Mouse (Mus musculus) thymus, postnatal 14 days (tissue): ENCODE results near the gene Cpt2.

Experiments
- DNase-seq: peaks from one replicate; pipeline ENCODE4 v3.0.0; 2021

The Cpt2 gene

GRCm38 (mm10) chr4:107910020-107910419, 13.4 kb downstream of the Cpt2 start:
- DNase-seq, result no peak

- DNase-seq, result no peak
These were observed 16.8 kb downstream of the Cpt2 start for GRCm38 (mm10) chr4:107906561-107906960.

- no peak for DNase-seq
These were observed 19.2 kb downstream of the Cpt2 start for GRCm38 (mm10) chr4:107904252-107904651.

GRCm38 (mm10) chr4:107900206-107900605, 23.2 kb downstream of the Cpt2 start:
- DNase-seq, result no peak

GRCm38 (mm10) chr4:107899211-107899927, 24.0 kb downstream of the Cpt2 start:
- DNase-seq, result no peak

- DNase-seq, result no peak
These were observed 30.7 kb downstream of the Cpt2 start for GRCm38 (mm10) chr4:107892663-107893062.

GRCm38 (mm10) chr4:107889731-107890432, 33.5 kb downstream of the Cpt2 start, which contains the start of gene 0610037L13Rik:
TSS of gene 0610037L13Rik (plus strand) at chr4:107889813.
- peak; percentile 94 for DNase-seq

- no peak for DNase-seq
These were observed 34.1 kb downstream of the Cpt2 start for GRCm38 (mm10) chr4:107889385-107889730.

- DNase-seq, result no peak
These were observed 37.0 kb downstream of the Cpt2 start for GRCm38 (mm10) chr4:107886371-107886770.

GRCm38 (mm10) chr4:107881631-107882030, 41.8 kb downstream of the Cpt2 start:
- DNase-seq, result no peak

- DNase-seq, result peak; percentile 97
These were observed 44.0 kb downstream of the Cpt2 start, which contains the start of gene Magoh for GRCm38 (mm10) chr4:107879254-107880050. TSS of gene Magoh (plus strand) at chr4:107879755.

- DNase-seq, result no peak
These were observed 58.5 kb downstream of the Cpt2 start for GRCm38 (mm10) chr4:107864866-107865265.

- no peak for DNase-seq
These were observed 64.4 kb downstream of the Cpt2 start for GRCm38 (mm10) chr4:107858995-107859394.

- DNase-seq, result no peak
These were observed 66.3 kb downstream of the Cpt2 start for GRCm38 (mm10) chr4:107856958-107857686.
